Mouse (Mus musculus) stomach, postnatal 0 days (tissue): ENCODE results near the gene Mecr. TPM values are rescaled to one million over a fixed set of nuclear protein-coding genes. Genes with fewer than 3 reads are reported as not detected.
A peak's percentile ranks its signal among the peaks of the same experiment; 100 is the strongest.

Experiments
- ATAC-seq: fragments of 200-750 bp; cut with Nextera tagmentation; 2 replicates; pipeline ENCODE4 v1.8.0; 2017; ENCODE audit not compliant: low FRiP score, low TSS enrichment
- DNase-seq: peaks from one replicate; pipeline ENCODE4 v3.0.0-alpha.2; 2016; ENCODE audit warnings: low spot score
- H3K27ac ChIP-seq: fragments of 300-500 bp; sonication (generic); replicated peaks from 2 replicates; pipeline ENCODE4 v1.5.1; 2014; ENCODE audit warnings: mild to moderate bottlenecking, control low read depth
- H3K27me3 ChIP-seq: fragments of 300-500 bp; sonication (generic); 2 replicates; pipeline ENCODE4 v1.6.1; 2014; ENCODE audit warnings: low read length; ENCODE audit not compliant: control insufficient read depth, insufficient read depth
- H3K36me3 ChIP-seq: fragments of 300-500 bp; sonication (generic); 2 replicates; pipeline ENCODE4 v1.6.1; 2014; ENCODE audit warnings: low read length, mixed read lengths; ENCODE audit not compliant: control insufficient read depth, insufficient read depth
- H3K4me1 ChIP-seq: fragments of 300-500 bp; sonication (generic); replicated peaks from 2 replicates; pipeline ENCODE4 v1.6.1; 2014; ENCODE audit warnings: antibody characterized with exemption; ENCODE audit not compliant: control insufficient read depth, insufficient read depth
- H3K4me2 ChIP-seq: fragments of 300-500 bp; sonication (generic); replicated peaks from 2 replicates; pipeline ENCODE4 v1.6.1; 2014; ENCODE audit warnings: low read depth, mild to moderate bottlenecking, control low read depth, moderate library complexity
- H3K4me3 ChIP-seq: fragments of 300-500 bp; sonication (generic); 2 replicates; pipeline ENCODE4 v1.5.1; 2014; ENCODE audit warnings: low read depth, low read length, control low read depth
- H3K9ac ChIP-seq: fragments of 300-500 bp; sonication (generic); 2 replicates; pipeline ENCODE4 v1.6.1; 2014; ENCODE audit warnings: mild to moderate bottlenecking, low read length, control low read depth, mixed read lengths
- H3K9me3 ChIP-seq: fragments of 300-500 bp; sonication (generic); 2 replicates; pipeline ENCODE4 v1.6.1; 2016; ENCODE audit warnings: low read length; ENCODE audit not compliant: control insufficient read depth
- CTCF ChIP-seq: IDR thresholded peaks from 2 replicates; pipeline ENCODE4 v1.5.1; 2016; ENCODE audit warnings: antibody characterized with exemption, low read depth, mild to moderate bottlenecking, moderate library complexity
- EP300 ChIP-seq: optimal IDR thresholded peaks from 2 replicates; pipeline ENCODE3; 2016; ENCODE audit warnings: antibody characterized with exemption
- WGBS: fragments of 180-500 bp; shearing (Covaris S2); extraction: QIAGEN DNeasy Blood & Tissue Kit; methylation state at CpG from one replicate; pipeline ENCODE4 v1.1.7; 2014; 5-methylcytosine and 5-hydroxymethylcytosine counted together
- polyA plus RNA-seq: library from polyadenylated mRNA; unstranded; fragments of >200 nt; fragmentation: Nextera tagmentation; extraction: Ambion mirVana; gene quantifications from 2 replicates; pipeline ENCODE4 v1.2.1, GENCODE M21; 2015

Gene Mecr
- polyA plus RNA-seq, 1 experiment from 2014 or later, result 47.2 TPM

DNA sequence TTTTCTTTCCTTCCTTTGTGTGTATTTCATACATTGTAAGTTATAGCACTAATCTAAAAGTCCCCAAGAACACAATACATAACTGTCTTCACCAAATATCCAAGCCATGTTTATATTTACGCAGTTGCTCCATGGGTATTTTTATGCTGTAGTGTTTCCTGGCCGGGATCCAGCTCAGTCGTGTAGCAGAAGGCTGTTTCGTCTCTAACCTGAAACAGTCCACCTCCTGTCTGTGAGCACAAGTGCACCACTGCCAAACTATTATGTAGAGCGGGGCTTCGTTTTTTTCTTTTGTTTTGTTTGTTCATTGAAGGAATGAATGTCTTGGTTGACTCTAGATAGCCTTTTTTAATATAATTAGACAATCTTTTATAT, 55.9 kb downstream of the Mecr start:
- DNase-seq, result no peak
- Histone ChIP-seq H3K4me2 (no peak overlapping the region), H3K9ac (no peak overlapping the region), H3K4me1 (no peaks in the 10 kb centered on the region), H3K27ac (no peak overlapping the region), H3K4me3 (no peak overlapping the region), H3K9me3 (no peaks in the 10 kb centered on the region), H3K36me3 (peaks cover 30% of the 10 kb centered on the region), H3K27me3 (no peaks in the 10 kb centered on the region)
- TF ChIP-seq EP300, result no peak
- TF ChIP-seq CTCF, result no peak
- no peak for ATAC-seq
- 72% methylated on average over 6 of the region's 6 CpGs for WGBS

DNA sequence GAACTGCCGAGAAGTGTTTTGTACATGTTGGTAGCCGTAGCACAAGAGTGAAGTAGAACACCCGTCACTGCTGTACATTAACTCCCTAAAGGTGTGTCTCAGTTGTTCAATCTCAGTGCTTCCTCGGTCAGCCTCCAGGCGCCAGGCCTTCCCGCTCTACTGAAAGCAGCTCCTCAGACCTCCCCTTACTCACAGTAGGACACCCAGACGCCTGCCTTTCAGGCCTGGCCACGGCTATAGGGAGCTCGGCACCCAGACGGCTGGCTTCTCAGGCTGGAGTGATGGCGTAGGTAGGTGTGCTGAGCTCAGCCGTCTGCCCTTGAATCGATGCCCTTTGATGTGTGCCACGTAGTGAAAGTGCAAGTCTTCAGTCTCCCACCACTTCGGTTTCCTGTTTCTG, 57.8 kb downstream of the Mecr start:
- ATAC-seq (no peak), DNase-seq (no peak)
- 89% methylated on average over 15 of the region's 15 CpGs for WGBS
- Histone ChIP-seq H3K27ac (no peak overlapping the region), H3K4me1 (no peaks in the 10 kb centered on the region), H3K27me3 (no peaks in the 10 kb centered on the region), H3K9ac (no peak overlapping the region), H3K9me3 (no peaks in the 10 kb centered on the region), H3K4me2 (no peak overlapping the region), H3K36me3 (peaks cover 30% of the 10 kb centered on the region), H3K4me3 (no peak overlapping the region)
- TF ChIP-seq EP300 (no peak), CTCF (no peak)

GRCm38 (mm10) chr4:131904478-131904877, 61.2 kb downstream of the Mecr start:
- H3K9me3 ChIP-seq, result no peaks in the 10 kb centered on the region
- DNase-seq (peak; percentile 66), ATAC-seq (no peak)
- H3K27me3 ChIP-seq, result no peaks in the 10 kb centered on the region
- no peak overlapping the region for H3K27ac ChIP-seq
- TF ChIP-seq CTCF, result peak; percentile 82
- no peak for TF ChIP-seq EP300
- H3K36me3 ChIP-seq, result peaks cover 24% of the 10 kb centered on the region
- H3K4me2 ChIP-seq, result no peak overlapping the region
- no peaks in the 10 kb centered on the region for H3K4me1 ChIP-seq
- WGBS, result 65% methylated on average over 8 of the region's 8 CpGs
- no peak overlapping the region for H3K9ac ChIP-seq
- no peak overlapping the region for H3K4me3 ChIP-seq

- H3K9me3 ChIP-seq, result no peaks in the 10 kb centered on the region
- peak; percentile 57 for DNase-seq
- peak; percentile 78 for ATAC-seq
- peaks cover 5% of the 10 kb centered on the region; the same call in 1 of the 2 replicates for H3K4me1 ChIP-seq
- peaks cover 6% of the 10 kb centered on the region; the same call in 1 of the 2 replicates for H3K36me3 ChIP-seq
- WGBS, result 31% methylated on average over 6 of the region's 6 CpGs
- no peak overlapping the region for H3K4me3 ChIP-seq
- TF ChIP-seq CTCF (no peak), EP300 (no peak)
- H3K27ac ChIP-seq, result no peak overlapping the region
- H3K27me3 ChIP-seq, result no peaks in the 10 kb centered on the region
- H3K4me2 ChIP-seq, result no peak overlapping the region
- no peak overlapping the region for H3K9ac ChIP-seq
Measured at GRCm38 (mm10) chr4:131906423-131906822, 63.2 kb downstream of the Mecr start.

DNA sequence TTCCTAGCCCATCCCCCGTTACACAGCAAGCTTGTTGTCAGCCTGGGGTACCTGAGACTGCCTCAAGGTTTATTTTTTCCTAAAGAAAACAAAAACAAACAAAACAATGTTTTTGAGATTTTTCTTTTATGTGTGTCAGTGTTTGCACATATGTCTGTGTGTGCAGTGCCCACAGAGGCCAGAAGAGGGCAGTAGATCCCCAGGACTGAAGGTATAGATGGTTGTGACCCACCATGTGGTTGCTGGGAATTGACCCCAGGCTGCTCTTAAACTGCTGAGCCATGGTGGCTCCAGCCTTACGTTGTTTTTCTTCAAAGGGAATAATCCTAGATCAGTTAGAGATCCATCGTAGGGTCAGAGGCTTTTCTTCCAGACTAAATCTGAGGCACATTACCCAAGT, 64.6 kb downstream of the Mecr start:
- no peak for DNase-seq
- 84% methylated on average over 3 of the region's 3 CpGs for WGBS

DNA sequence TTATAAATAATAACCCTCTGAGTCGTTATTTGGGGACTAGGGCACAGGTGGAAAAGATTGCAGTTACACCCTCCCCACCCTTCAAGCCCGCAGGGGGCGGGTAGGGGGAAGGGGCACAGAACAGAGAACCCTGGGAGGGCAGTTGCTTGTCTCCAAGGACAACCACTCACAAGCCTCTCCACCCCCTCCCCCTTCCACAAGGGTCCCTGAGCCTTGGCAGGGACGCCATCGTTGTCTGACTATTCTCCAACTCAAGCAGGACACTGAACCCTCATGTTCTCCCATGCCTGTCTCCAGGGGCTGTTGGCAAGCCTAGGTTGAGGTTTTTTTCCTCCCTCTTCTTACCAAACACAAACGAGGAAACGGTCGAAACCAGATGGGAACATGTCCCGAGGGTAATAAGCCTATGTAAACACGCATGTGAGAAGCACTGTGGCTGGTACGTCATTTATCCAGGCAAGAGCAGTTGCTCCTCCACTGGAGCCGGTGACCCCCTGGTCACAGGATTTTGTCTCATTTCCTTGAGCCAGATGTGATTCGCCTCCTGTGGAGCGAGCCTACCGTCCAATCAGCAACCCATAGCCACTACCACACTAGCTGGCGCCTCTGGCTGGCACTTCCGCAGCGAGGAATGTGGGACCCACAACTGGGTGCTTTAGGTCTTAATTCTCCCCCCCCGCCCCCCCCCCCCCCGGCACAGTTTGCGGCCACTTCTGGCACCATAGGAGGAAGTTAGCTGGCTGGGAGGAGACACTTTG, 67.1 kb downstream of the Mecr start:
- 7% methylated on average over 18 of the region's 21 CpGs for WGBS
- Histone ChIP-seq H3K4me2 (0 out of 2 replicates have a peak overlapping the region, but pooled peaks have one; percentile 4), H3K27me3 (no peaks in the 10 kb centered on the region), H3K27ac (no peak overlapping the region), H3K4me1 (peaks cover 5% of the 10 kb centered on the region; the same call in 1 of the 2 replicates), H3K9me3 (no peaks in the 10 kb centered on the region), H3K9ac (no peak overlapping the region), H3K36me3 (no peaks in the 10 kb centered on the region), H3K4me3 (no peak overlapping the region)
- TF ChIP-seq CTCF (no peak), EP300 (no peak)
- DNase-seq (peak; percentile 52), ATAC-seq (peak; percentile 32)

More for the DNA sequence above, 64.6 kb downstream of the Mecr start:
- no peaks in the 10 kb centered on the region for H3K9me3 ChIP-seq
- no peak overlapping the region for H3K27ac ChIP-seq
- H3K9ac ChIP-seq, result no peak overlapping the region
- no peak overlapping the region for H3K4me3 ChIP-seq
- no peak overlapping the region for H3K4me2 ChIP-seq
- TF ChIP-seq CTCF (peak; percentile 61), EP300 (no peak)
- no peaks in the 10 kb centered on the region for H3K27me3 ChIP-seq
- H3K36me3 ChIP-seq, result no peaks in the 10 kb centered on the region
- ATAC-seq, result no peak
- H3K4me1 ChIP-seq, result peaks cover 5% of the 10 kb centered on the region; the same call in 1 of the 2 replicates
